Mouse (Mus musculus) layer of hippocampus, adult 9-10 months (tissue): ENCODE measurements around the gene Olfr76.
A peak's percentile ranks its signal among the peaks of the same experiment; 100 is the strongest.
"Not testable (repeated sequence)": the region's sequence is repeated elsewhere in the genome, so short reads cannot be mapped to it uniquely, and the experiment has no call there.

Source experiments
- DNase-seq: peaks from one replicate; pipeline ENCODE4 v3.0.0; 2022; ENCODE audit warnings: low spot score

Gene Olfr76

DNA sequence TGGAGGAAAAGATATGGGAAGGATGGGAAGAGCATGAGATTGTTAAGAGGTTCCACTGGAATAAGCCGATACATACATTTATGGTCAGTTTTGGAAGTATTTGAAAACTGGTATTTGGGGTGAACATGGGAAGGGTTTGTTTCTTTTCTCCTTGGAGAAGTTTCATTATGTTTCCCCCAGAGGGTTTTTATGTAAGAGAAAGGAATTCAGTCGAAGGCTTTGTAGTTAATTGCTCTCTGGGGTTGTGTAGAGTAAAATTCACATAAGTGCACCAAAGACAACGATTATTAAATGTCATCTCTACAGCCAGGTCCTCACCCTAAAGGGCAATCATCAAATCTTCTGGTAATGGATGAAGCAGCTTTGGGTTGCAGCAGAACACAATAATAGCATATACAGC is at the start of gene Olfr76:
Gene Olfr76 (minus strand): TSS at position 101 of the 400 bp plus-strand sequence.
- no peak for DNase-seq

- not testable (repeated sequence) for DNase-seq
Measured at GRCm38 (mm10) chr19:12170062-12170599, 47.1 kb upstream of the Olfr76 start, which contains the start of gene Olfr1555-ps1. Olfr1555-ps1 (minus strand) TSS chr19:12170112.

DNA sequence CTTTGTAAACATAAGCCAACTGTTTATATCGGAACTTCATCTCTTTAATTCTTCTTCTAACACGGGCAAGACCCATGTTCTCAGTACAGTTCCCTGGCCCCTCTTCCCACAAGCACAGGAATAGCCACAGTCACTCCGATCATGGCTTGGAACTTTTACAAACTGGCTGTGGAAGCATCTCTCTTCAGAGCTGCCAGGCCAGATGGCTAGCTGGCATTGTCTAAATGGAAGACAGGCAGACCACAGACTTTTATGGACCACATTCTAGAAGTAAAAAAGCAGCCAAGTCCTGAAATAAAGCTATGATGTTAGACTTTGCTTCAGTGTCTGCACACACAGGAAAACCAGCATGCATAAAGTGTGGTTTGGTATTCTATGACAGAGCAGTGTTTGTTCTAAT is 22.4 kb upstream of the Olfr76 start:
- DNase-seq = no peak

- peak; percentile 67 for DNase-seq
Measured at GRCm38 (mm10) chr19:12143356-12143755, 20.4 kb upstream of the Olfr76 start.

DNA sequence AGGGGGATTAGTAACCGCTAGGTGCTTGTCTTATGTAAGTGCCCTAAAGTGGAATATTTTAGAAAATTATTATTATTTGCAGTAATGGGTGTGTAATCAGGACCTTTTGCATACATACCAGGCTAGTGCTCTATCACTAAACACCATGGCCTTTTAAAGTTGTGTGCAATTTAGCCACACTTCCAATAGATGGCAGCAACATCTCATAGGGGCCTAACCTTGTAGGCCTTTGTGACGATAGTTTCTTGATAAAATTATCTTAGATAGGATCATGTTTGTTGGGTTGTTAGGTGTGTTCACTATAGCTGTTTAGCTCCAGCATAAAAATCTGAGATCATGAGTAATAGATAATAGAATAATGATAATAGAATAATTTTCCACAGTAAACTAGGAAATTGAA is 11.3 kb upstream of the Olfr76 start:
- DNase-seq = peak; percentile 54

GRCm38 (mm10) chr19:12116464-12116863 is 6.5 kb downstream of the Olfr76 start:
- DNase-seq = no peak

- DNase-seq = no peak
Measured at GRCm38 (mm10) chr19:12115797-12116196, 7.2 kb downstream of the Olfr76 start, which contains the start of gene Olfr1428. Olfr1428 (minus strand) TSS chr19:12115897.

GRCm38 (mm10) chr19:12113807-12114206 is 9.2 kb downstream of the Olfr76 start:
- no peak for DNase-seq

DNA sequence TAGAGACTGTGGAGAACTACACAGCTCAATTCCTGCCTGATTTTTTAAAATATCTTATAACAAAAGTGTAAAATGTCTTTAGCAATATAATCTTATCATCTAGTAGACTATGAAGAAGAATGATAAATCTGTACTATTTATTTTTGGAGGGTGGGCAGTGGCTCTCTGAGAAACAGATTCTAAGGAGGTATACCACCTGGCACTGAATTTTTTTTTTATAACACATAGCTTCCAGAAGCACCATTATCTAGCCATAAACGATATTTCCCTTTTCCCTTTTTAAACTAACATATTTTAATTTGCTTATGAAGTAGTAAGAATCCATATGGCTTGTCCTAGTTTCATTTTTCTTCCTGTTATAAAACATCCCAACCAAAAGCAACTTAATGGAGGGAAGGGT is 18.5 kb downstream of the Olfr76 start:
- no peak for DNase-seq

DNA sequence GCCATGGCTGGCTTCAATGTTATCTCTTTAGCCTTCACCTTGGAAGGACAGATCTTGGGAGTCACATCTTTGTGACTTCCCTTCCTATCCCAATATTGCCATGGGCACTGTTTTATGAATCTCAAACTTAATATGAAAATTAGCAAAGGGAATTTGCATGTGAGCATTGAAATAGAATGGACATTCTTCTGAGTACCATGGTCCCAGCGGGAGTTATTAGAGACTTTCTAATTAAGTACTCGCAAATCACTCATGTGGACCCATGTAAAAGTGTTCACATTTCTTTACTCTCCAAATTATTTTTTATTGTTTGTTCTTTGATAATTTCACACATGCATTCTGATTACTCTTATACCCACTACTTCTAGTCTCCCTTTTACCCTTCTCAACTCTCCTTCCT is 19.8 kb downstream of the Olfr76 start, which contains the start of gene Olfr1427:
Gene Olfr1427 (minus strand): TSS at position 101 of the 400 bp plus-strand sequence.
- DNase-seq = no peak

GRCm38 (mm10) chr19:12091913-12092312 is 31.1 kb downstream of the Olfr76 start, which contains the start of gene Olfr1426:
Olfr1426 (minus strand) TSS chr19:12092013.
- DNase-seq = no peak

- not testable (repeated sequence) for DNase-seq
Measured at GRCm38 (mm10) chr19:12077631-12078030, 45.4 kb downstream of the Olfr76 start, which contains the start of gene Olfr1425. Olfr1425 (minus strand) TSS chr19:12077731.

DNA sequence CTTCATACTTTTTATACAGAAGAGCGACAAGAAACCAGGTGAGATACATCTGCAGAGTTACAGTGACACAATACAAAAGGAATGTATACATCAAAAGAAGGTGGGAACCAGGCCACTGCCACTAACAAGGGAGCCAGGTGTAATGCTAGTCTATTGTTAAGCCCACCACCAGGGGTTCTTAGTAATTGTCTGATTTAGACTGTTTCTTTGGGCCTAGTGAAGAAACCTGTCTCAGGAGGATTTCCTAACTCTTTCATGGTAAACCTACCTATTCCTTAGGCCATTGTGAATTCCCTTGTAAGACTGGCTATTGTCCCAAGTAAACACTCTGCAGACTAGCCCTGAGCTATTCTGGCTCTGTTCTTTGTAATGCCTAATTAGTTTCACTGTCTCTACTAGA is 53.5 kb downstream of the Olfr76 start:
- not testable (repeated sequence) for DNase-seq
